Comparison of ENCODE assay signal across 17 mouse cellular contexts in genomic region chr9:111425113-111425512, GRCm38 (mm10). TPM values are rescaled to one million over a fixed set of nuclear protein-coding genes. Genes with fewer than 3 reads are reported as not detected.
DNase-seq lines count a peak whose midpoint lies in the region; ATAC-seq lines count a peak whose summit lies in the region.
"Had no signal": no experiment of that assay in that cellular context is flagged by ENCODE, and none has a peak within 500 bp of the region (broad histone marks: within the 10 kb centered on the region; RNA-seq: fewer than 3 reads in every experiment).

No protein-coding gene starts in this region.

- H3K4me2 ChIP-seq in hindbrain, embryonic 13.5 days, result no peak overlapping the region
- no peak overlapping the region for H3K4me2 ChIP-seq in hindbrain, embryonic 14.5 days (replicated peaks)
- H3K4me2 ChIP-seq in kidney, embryonic 15.5 days, result no peak overlapping the region
- H3K4me2 ChIP-seq: heart, embryonic 13.5 days; limb, embryonic 13.5 days; lung, embryonic 15.5 days; stomach, embryonic 15.5 days had no signal

- no peak overlapping the region for H3K9ac ChIP-seq in hindbrain, embryonic 13.5 days
- H3K9ac ChIP-seq in hindbrain, embryonic 14.5 days, result no peak overlapping the region
- H3K9ac ChIP-seq in kidney, embryonic 15.5 days, result no peak overlapping the region
- H3K9ac ChIP-seq: forebrain, postnatal 0 days; heart, embryonic 13.5 days; limb, embryonic 13.5 days; lung, embryonic 15.5 days; stomach, embryonic 15.5 days had no signal

- no peaks in the 10 kb centered on the region for H3K36me3 ChIP-seq in hindbrain, embryonic 10.5 days
- no peaks in the 10 kb centered on the region for H3K36me3 ChIP-seq in hindbrain, embryonic 13.5 days
- no peaks in the 10 kb centered on the region for H3K36me3 ChIP-seq in hindbrain, embryonic 14.5 days (replicated peaks; ENCODE audit: control insufficient read depth, insufficient read depth)
- no peaks in the 10 kb centered on the region for H3K36me3 ChIP-seq in kidney, embryonic 15.5 days
- H3K36me3 ChIP-seq: heart, embryonic 13.5 days; limb, embryonic 13.5 days; lung, embryonic 15.5 days; stomach, embryonic 15.5 days had no signal

- ATAC-seq in hindbrain, embryonic 13.5 days (ENCODE audit: low FRiP score), result no peak
- ATAC-seq in hindbrain, embryonic 14.5 days (ENCODE audit: low FRiP score), result peak; percentile 21; the same call in 1 of the 2 replicates
- ATAC-seq in kidney, embryonic 15.5 days (replicated peaks; ENCODE audit: low FRiP score), result no peak
- ATAC-seq: CD4-positive, CD25-positive, alpha-beta regulatory T cell, adult 4 months had no signal

- peak; percentile 25 for DNase-seq in hindbrain, embryonic 10.5 days (ENCODE audit: low spot score)
- DNase-seq in R1 (ENCODE audit: low read depth, low spot score), result peak; percentile 27
- DNase-seq in embryo, embryonic 11 days, result peak; percentile 35
- DNase-seq in hindbrain, embryonic 14.5 days (ENCODE audit: low spot score), result no peak
- DNase-seq in cerebellum, adult 9-11 months, result no peak
- DNase-seq: cerebellum, postnatal 14 days; forebrain, postnatal 0 days; kidney, adult 2 months; thymus, postnatal 4 days had no signal

- no peaks in the 10 kb centered on the region for H3K27me3 ChIP-seq in hindbrain, embryonic 10.5 days (ENCODE audit: insufficient read depth, poor library complexity, severe bottlenecking)
- no peaks in the 10 kb centered on the region for H3K27me3 ChIP-seq in hindbrain, embryonic 13.5 days
- no peaks in the 10 kb centered on the region for H3K27me3 ChIP-seq in hindbrain, embryonic 14.5 days (ENCODE audit: control insufficient read depth, insufficient read depth, low read length)
- no peaks in the 10 kb centered on the region for H3K27me3 ChIP-seq in kidney, embryonic 15.5 days
- H3K27me3 ChIP-seq: heart, embryonic 13.5 days; limb, embryonic 13.5 days; lung, embryonic 15.5 days; stomach, embryonic 15.5 days had no signal

- H3K9me3 ChIP-seq in hindbrain, embryonic 10.5 days, result no peaks in the 10 kb centered on the region
- H3K9me3 ChIP-seq in hindbrain, embryonic 13.5 days, result no peaks in the 10 kb centered on the region
- H3K9me3 ChIP-seq in hindbrain, embryonic 14.5 days (ENCODE audit: control insufficient read depth, low read length), result no peaks in the 10 kb centered on the region
- no peaks in the 10 kb centered on the region for H3K9me3 ChIP-seq in kidney, embryonic 15.5 days (replicated peaks)
- H3K9me3 ChIP-seq: limb, embryonic 13.5 days; lung, embryonic 15.5 days; stomach, embryonic 15.5 days had no signal

- no peak overlapping the region for H3K4me3 ChIP-seq in hindbrain, embryonic 10.5 days
- no peak overlapping the region for H3K4me3 ChIP-seq in hindbrain, embryonic 13.5 days
- no peak overlapping the region for H3K4me3 ChIP-seq in hindbrain, embryonic 14.5 days (replicated peaks; ENCODE audit: low read length)
- no peak overlapping the region for H3K4me3 ChIP-seq in kidney, embryonic 15.5 days (replicated peaks)
- H3K4me3 ChIP-seq: heart, embryonic 13.5 days; left cerebral cortex, adult 2 months; limb, embryonic 13.5 days; lung, embryonic 15.5 days; stomach, embryonic 15.5 days had no signal

- H3K4me1 ChIP-seq in hindbrain, embryonic 10.5 days (replicated peaks), result peaks cover 16% of the 10 kb centered on the region
- H3K4me1 ChIP-seq in hindbrain, embryonic 13.5 days (replicated peaks), result peaks cover 12% of the 10 kb centered on the region
- 0 out of 2 replicates have a peak, but pooled peaks cover 7% of the 10 kb centered on the region for H3K4me1 ChIP-seq in hindbrain, embryonic 14.5 days (replicated peaks; ENCODE audit: control insufficient read depth, insufficient read depth, low read length)
- H3K4me1 ChIP-seq in kidney, embryonic 15.5 days, result peaks cover 2% of the 10 kb centered on the region; the same call in 1 of the 2 replicates
- H3K4me1 ChIP-seq: limb, embryonic 13.5 days; stomach, embryonic 15.5 days had no signal

- H3K27ac ChIP-seq in hindbrain, embryonic 10.5 days, result no peak overlapping the region
- no peak overlapping the region for H3K27ac ChIP-seq in hindbrain, embryonic 13.5 days
- no peak overlapping the region for H3K27ac ChIP-seq in hindbrain, embryonic 14.5 days
- no peak overlapping the region for H3K27ac ChIP-seq in kidney, embryonic 15.5 days
- H3K27ac ChIP-seq: heart, embryonic 13.5 days; left cerebral cortex, adult 2 months; limb, embryonic 13.5 days; lung, embryonic 15.5 days; stomach, embryonic 15.5 days had no signal

- 44% methylated on average over 6 of the region's 6 CpGs for WGBS in hindbrain, embryonic 10.5 days
- 36% methylated on average over 6 of the region's 6 CpGs for WGBS in hindbrain, embryonic 13.5 days
- 29% methylated on average over 6 of the region's 6 CpGs for WGBS in hindbrain, embryonic 14.5 days
- WGBS in kidney, embryonic 15.5 days, result 73% methylated on average over 6 of the region's 6 CpGs

RNA-seq across cellular contexts. Expression of gene Dclk3, which starts 13.8 kb away (rescaled TPM):
- polyA plus RNA-seq in hindbrain, embryonic 10.5 days (2016; fragmentation: Nextera tagmentation; extraction: Ambion mirVana), result 0.30 and 0.35 TPM in 2 replicates
- 4.4 and 4.9 TPM in 2 replicates for polyA plus RNA-seq in hindbrain, embryonic 13.5 days (2015; fragmentation: Nextera tagmentation; extraction: Ambion mirVana)
- 6.2 and 7.1 TPM in 2 replicates for polyA plus RNA-seq in hindbrain, embryonic 14.5 days (2014; fragmentation: Nextera tagmentation; extraction: Ambion mirVana)
- polyA plus RNA-seq in kidney, embryonic 15.5 days (2015; fragmentation: Nextera tagmentation; extraction: Ambion mirVana), result 3.2 TPM in 2 replicates
- polyA plus RNA-seq: CD4-positive, CD25-positive, alpha-beta regulatory T cell, adult 4 months had no signal

Comparison
In these comparisons a context has a peak if more than half of its experiments do, and no peak if none do; other contexts are left out.
1. DNase-seq: peak in hindbrain, embryonic 10.5 days (single experiment), R1 (single experiment) and embryo, embryonic 11 days (single experiment); none in hindbrain, embryonic 14.5 days (single experiment) and cerebellum, adult 9-11 months (single experiment).